Mouse (Mus musculus): ENCODE results near the gene Ss18l1.

- TF ChIP-seq HCFC1 (IDR thresholded peaks at IDR 0.05; ENCODE audit: low read depth, low read length) = no peak
- no peak for TF ChIP-seq POLR2A (IDR thresholded peaks at IDR 0.05; ENCODE audit: low read depth, low read length)
- no peak for TF ChIP-seq NELFE (IDR thresholded peaks at IDR 0.05; ENCODE audit: low read depth, low read length)
- no peak for TF ChIP-seq GABPA (IDR thresholded peaks at IDR 0.05; ENCODE audit: insufficient replicate concordance, low read depth, low read length)
- TF ChIP-seq MAX (IDR thresholded peaks at IDR 0.05; ENCODE audit: low read length) = no peak
- no peak for TF ChIP-seq EP300 (IDR thresholded peaks at IDR 0.05; ENCODE audit: low read length)
- TF ChIP-seq CTCF (conservative IDR thresholded peaks at IDR 0.05 in 1 of 2, IDR thresholded peaks at IDR 0.05 in 1 of 2; ENCODE audit: low read depth in 2 of 2, low read length in 2 of 2) = no peak
- no peak for TF ChIP-seq ZMIZ1 (IDR thresholded peaks at IDR 0.05; ENCODE audit: low read depth, low read length)
- TF ChIP-seq CHD1 (IDR thresholded peaks at IDR 0.05; ENCODE audit: low read depth, low read length) = no peak
Measured at GRCm38 (mm10) chr2:180105441-180106190, 63.3 kb downstream of the Ss18l1 start.
